Mouse (Mus musculus): ENCODE data around the gene Grik3. TPM values are rescaled to one million over a fixed set of nuclear protein-coding genes. Genes with fewer than 3 reads are reported as not detected.
"Not testable (repeated sequence)": the region's sequence is repeated elsewhere in the genome, so short reads cannot be mapped to it uniquely, and the experiment has no call there.

The Grik3 gene
- polyA plus RNA-seq, 1 experiment: not detected

DNA sequence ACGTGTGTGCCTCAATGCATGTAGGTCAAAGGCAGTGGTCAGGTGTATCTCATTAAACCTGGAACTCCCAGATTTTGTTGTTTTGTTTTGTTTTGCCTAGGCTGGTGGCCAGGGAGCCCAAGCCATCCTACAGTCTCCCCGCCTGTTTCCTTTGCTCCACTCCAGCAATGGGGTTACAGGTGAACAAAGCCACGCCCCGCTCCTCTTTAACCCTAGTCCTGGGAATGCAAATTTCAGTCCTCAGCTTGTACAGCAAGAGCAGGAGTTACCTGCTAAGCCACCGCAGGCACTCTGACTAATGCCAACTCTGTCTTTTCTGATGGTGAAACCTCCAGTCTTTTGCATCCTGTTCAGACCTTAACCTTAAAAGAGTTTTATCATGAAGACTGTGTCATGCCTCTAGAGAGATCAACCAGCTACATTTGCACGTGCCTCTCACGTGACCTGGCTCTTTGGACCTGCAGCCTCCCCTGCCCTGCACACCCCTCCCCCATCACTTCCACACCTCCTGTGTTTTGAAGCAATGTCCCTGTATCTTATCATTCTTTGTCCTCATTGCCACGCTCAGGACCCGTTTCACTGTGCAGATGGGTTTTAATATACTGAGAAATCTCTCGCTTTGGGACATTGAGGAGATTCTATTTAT, 117.0 kb downstream of the Grik3 start:
- Histone ChIP-seq H3K4me3 (replicated peaks) (no peak overlapping the region), H3K4me1 (ENCODE audit: control insufficient read depth) (no peaks in the 10 kb centered on the region), H3K27me3 (ENCODE audit: control insufficient read depth) (no peaks in the 10 kb centered on the region), H3K36me3 (ENCODE audit: control insufficient read depth) (no peaks in the 10 kb centered on the region), H3K9me3 (ENCODE audit: control insufficient read depth, low read length) (0 out of 2 replicates have a peak, but pooled peaks cover 3% of the 10 kb centered on the region)
- no peak for TF ChIP-seq TAL1 (IDR thresholded peaks at IDR 0.05; ENCODE audit: low read length)
- no peak for TF ChIP-seq GATA1 (IDR thresholded peaks at IDR 0.05; ENCODE audit: low read length)

DNA sequence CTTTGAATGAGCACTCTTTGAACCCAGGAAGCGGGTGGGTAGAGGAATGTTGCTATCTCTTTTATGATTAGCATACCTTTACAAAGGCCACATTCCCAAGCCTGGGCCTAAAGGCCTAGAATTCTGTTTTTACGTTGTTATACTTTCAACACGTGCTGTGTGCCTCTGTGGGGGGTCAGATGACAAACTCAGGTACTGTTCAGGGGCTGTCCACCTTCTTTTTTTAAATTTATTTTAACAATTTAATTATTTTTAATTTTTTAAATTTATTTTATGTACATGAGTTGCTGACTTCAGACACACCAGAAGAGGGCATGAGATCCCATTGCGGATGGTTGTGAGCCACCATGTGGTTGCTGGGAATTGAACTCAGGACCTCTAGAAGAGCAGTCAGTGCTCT, 118.4 kb downstream of the Grik3 start:
- H3K9me3 ChIP-seq (ENCODE audit: control insufficient read depth, low read length); H3K4me3 ChIP-seq (replicated peaks); H3K4me1 ChIP-seq (ENCODE audit: control insufficient read depth); H3K36me3 ChIP-seq (ENCODE audit: control insufficient read depth); H3K27me3 ChIP-seq (ENCODE audit: control insufficient read depth): not testable (repeated sequence)

DNA sequence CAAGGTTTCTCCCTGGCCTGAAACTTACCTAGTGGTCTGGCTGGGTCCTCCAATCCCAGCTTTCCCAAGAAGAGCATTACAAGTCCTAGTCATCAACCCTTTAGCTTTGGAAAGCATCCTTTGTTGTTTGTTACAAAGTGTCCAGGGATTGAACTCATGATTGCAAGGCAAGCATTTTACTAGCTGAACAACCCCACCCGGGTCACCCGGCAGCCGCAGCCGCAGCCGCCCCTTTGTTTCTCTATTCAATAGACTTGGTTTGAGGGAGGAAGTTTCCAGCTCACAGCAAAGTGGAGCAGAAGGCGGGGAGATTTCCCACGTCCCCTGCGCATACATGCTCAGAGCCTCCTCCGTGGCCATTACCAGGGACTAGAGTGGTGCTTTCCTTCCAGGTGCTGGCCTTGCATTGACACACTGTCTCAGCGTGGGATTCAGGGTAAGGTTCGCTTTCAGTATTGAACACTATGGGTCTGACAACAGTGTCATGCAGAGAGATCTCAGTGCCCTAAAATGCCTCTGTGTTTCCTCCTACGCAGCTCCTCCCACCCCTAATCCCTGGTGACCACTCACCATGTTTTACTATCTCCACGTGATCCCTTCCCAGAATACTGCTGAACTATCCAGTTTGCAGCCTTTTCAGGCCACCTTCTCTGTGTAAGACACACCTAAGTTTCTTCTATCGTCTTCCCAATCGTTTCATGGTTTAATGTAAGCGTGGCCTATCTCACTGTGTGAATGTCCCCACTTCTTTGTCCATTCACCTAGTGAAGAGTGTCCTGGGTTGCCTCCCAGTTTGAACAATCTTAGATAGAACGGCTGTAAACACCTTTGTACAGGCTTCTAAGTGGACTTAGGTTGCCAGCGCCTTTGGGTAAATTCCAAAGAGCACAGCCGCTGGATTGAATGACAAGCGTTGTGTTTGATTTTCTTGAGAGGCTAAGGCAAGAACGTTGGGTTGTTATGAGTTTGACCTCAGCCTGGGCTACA, 119.1 kb downstream of the Grik3 start:
- no peaks in the 10 kb centered on the region for H3K36me3 ChIP-seq (ENCODE audit: control insufficient read depth)
- H3K4me1 ChIP-seq (ENCODE audit: control insufficient read depth): no peaks in the 10 kb centered on the region
- TF ChIP-seq GATA1 (IDR thresholded peaks at IDR 0.05; ENCODE audit: low read length) (no peak), TAL1 (IDR thresholded peaks at IDR 0.05; ENCODE audit: low read length) (no peak)
- no peaks in the 10 kb centered on the region for H3K27me3 ChIP-seq (ENCODE audit: control insufficient read depth)
- no peak overlapping the region for H3K4me3 ChIP-seq (replicated peaks)
- H3K9me3 ChIP-seq (ENCODE audit: control insufficient read depth, low read length): 0 out of 2 replicates have a peak, but pooled peaks cover 3% of the 10 kb centered on the region

DNA sequence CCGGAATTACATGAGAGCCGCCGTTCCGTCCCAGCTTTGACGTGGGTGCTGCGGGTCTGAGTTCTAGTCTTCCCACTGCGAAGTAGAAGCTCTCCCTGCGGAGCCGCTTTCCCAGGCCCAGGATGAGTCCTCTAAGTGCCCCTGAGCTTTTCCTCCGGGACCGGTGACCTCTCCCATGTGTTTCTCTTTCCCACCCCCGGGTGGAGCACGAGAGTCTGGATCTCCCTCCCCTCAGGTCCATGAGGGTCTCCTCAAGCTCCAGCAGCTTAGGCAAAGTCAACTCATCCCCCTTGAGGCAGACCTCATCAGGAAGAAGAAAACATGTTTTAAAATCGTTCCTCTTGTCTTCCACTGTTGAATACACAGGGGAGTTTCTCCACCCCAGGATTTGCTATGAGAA, 127.4 kb downstream of the Grik3 start:
- Histone ChIP-seq H3K27me3 (ENCODE audit: control insufficient read depth) (no peaks in the 10 kb centered on the region), H3K36me3 (ENCODE audit: control insufficient read depth) (no peaks in the 10 kb centered on the region), H3K4me3 (replicated peaks) (no peak overlapping the region), H3K4me1 (ENCODE audit: control insufficient read depth) (no peaks in the 10 kb centered on the region), H3K9me3 (ENCODE audit: control insufficient read depth, low read length) (no peaks in the 10 kb centered on the region; the same call in 1 of the 2 replicates)
- TF ChIP-seq GATA1 (IDR thresholded peaks at IDR 0.05; ENCODE audit: low read length) (no peak), TAL1 (IDR thresholded peaks at IDR 0.05; ENCODE audit: low read length) (no peak)

DNA sequence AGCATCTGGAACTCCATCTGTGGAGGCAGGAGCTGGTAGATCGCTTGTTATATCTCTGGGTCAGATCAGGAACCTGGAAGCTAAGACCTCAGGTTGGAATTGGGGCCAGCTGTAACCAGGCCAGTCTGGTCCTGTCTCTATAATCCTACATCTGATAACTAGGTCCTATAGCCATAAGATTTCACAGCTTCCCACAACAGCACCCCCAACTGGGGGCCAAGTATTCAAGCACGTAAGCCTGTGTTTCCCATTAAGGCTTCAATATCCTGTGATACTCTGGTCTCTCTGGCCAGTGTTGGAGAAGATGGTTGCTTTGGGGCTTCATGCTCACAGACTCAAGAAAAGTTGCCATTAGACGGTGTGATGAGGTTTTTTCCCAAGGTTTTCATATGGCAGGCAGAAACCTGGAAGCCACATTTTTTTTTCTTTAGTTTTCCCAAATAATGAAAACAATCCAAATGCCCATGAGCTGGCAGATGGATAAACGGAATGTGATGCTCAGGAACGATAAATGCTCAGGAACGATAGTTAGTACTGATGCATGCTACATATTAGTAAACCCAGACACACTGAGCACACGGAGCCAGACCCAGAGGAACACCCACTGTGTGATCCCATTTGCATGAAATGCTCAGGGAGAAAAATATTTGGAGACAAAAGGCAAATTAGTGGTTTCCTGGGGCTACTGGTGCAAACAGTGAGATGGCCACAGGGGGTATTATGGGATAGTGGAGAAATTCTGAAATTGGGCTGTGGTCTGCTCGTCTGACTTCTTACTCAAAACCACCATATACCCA, 128.2 kb downstream of the Grik3 start:
- Histone ChIP-seq H3K36me3 (ENCODE audit: control insufficient read depth) (no peaks in the 10 kb centered on the region), H3K9me3 (ENCODE audit: control insufficient read depth, low read length) (peaks cover 4% of the 10 kb centered on the region; the same call in 1 of the 2 replicates), H3K4me1 (ENCODE audit: control insufficient read depth) (no peaks in the 10 kb centered on the region), H3K27me3 (ENCODE audit: control insufficient read depth) (no peaks in the 10 kb centered on the region), H3K4me3 (replicated peaks) (no peak overlapping the region)
- TF ChIP-seq TAL1 (IDR thresholded peaks at IDR 0.05; ENCODE audit: low read length): no peak
- no peak for TF ChIP-seq GATA1 (IDR thresholded peaks at IDR 0.05; ENCODE audit: low read length)

DNA sequence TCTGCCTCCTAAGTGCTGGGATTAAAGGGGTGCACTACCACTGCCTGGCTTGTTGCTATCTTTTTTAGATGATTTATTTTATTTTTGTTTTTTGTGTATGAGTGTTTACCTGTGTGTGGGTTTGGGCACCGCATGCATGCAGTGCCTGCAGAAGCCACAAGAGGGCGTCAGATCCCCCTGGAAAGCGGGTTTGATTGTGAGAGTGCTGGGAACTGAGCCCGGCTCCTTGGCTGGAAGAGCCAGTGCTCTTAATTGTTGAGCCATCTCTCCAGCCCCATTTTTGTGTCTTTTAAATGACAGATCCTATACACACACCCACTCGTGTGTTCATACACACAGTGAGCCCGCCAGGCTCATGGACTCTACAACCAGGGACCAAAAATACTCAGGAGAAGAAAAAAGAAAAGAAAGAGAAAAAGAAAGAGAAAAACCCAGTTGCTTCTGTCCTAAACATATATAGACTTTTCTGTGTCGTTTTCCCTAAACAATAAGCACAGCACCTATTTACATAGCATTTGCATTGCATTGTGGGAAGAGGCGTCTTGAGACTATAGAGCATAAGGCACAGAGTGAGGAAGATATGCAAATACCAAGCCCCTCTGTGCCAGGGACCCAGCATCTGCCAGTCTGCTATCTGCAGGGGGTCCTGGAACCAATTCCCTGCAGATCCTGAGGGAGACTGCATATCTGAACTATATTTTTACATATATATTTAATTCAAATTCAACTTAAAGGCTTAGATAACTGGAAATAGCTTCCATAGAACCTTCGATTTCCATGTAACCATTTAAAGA, 134.6 kb downstream of the Grik3 start:
- Histone ChIP-seq H3K27me3 (ENCODE audit: control insufficient read depth) (no peaks in the 10 kb centered on the region), H3K9me3 (ENCODE audit: control insufficient read depth, low read length) (peaks cover 8% of the 10 kb centered on the region; the same call in 1 of the 2 replicates), H3K4me3 (replicated peaks) (no peak overlapping the region), H3K36me3 (ENCODE audit: control insufficient read depth) (no peaks in the 10 kb centered on the region), H3K4me1 (ENCODE audit: control insufficient read depth) (no peaks in the 10 kb centered on the region)
- no peak for TF ChIP-seq TAL1 (IDR thresholded peaks at IDR 0.05; ENCODE audit: low read length)
- no peak for TF ChIP-seq GATA1 (IDR thresholded peaks at IDR 0.05; ENCODE audit: low read length)

DNA sequence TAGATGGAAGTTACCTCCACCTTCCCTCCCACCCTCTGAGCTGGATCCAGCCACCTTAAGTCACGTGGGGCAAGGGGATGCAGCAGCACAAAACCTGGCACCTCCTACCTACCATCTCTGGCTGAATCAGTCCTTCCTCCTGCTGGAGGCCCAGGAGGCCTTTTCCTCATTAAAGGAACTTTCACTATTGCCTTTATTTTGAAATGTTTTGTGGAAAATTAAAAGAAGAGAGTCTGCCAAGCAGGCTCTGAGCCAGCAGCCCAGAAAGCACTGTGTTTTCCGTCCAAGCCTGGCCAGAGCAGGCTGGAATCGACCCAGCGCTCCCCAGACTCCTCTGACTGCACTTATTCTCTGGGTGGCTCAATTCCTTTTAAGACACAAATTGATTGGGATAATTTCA, 139.0 kb downstream of the Grik3 start:
- TF ChIP-seq TAL1 (IDR thresholded peaks at IDR 0.05; ENCODE audit: low read length): no peak
- no peak for TF ChIP-seq GATA1 (IDR thresholded peaks at IDR 0.05; ENCODE audit: low read length)
- Histone ChIP-seq H3K4me3 (replicated peaks) (no peak overlapping the region), H3K9me3 (ENCODE audit: control insufficient read depth, low read length) (peaks cover 7% of the 10 kb centered on the region), H3K4me1 (ENCODE audit: control insufficient read depth) (no peaks in the 10 kb centered on the region), H3K36me3 (ENCODE audit: control insufficient read depth) (no peaks in the 10 kb centered on the region), H3K27me3 (ENCODE audit: control insufficient read depth) (no peaks in the 10 kb centered on the region)

DNA sequence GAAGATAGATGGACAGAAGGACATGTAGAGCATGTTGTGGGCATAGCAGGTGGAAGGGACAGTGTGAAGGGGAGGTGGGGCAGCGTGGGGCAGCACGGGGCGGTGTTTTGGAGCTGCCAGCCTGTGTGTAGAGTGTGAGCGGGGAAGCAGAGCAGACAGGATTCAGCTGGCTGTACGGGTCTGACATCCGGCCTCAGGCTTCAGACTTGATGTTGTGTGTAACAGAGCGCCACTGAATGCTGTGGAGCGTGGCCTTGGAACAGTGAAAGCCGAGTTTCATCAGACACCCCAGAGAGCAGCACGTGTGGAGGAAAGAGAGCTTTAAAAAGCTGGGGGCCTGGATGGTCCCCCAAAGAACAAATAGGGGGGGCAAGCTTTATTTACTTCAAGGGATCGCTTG, 144.5 kb downstream of the Grik3 start:
- H3K9me3 ChIP-seq (ENCODE audit: control insufficient read depth, low read length): peaks cover 6% of the 10 kb centered on the region
- no peak for TF ChIP-seq GATA1 (IDR thresholded peaks at IDR 0.05; ENCODE audit: low read length)

More for the DNA sequence above, 144.5 kb downstream of the Grik3 start:
- no peaks in the 10 kb centered on the region for H3K36me3 ChIP-seq (ENCODE audit: control insufficient read depth)
- no peak overlapping the region for H3K4me3 ChIP-seq (replicated peaks)
- no peaks in the 10 kb centered on the region for H3K4me1 ChIP-seq (ENCODE audit: control insufficient read depth)
- H3K27me3 ChIP-seq (ENCODE audit: control insufficient read depth): no peaks in the 10 kb centered on the region
